Mouse (Mus musculus) MEL (cell line): Measurements from ENCODE around the gene Disp1.

ENCODE experiments used
- CTCF ChIP-seq, 3 experiments: IDR thresholded peaks in 2 of 3; conservative IDR thresholded peaks in 1 of 3; 2 replicates each; pipeline ENCODE4 v1.5.1; 2011 to 2012; ENCODE audit warnings: low read length in 3 of 3, low read depth in 2 of 3, mild to moderate bottlenecking in 2 of 3, improper control_type of control experiment in 1 of 3, inconsistent platforms in 1 of 3, mixed read lengths in 1 of 3, moderate library complexity in 1 of 3; ENCODE audit not compliant: control insufficient read depth in 1 of 3, insufficient read depth in 1 of 3, poor library complexity in 1 of 3, severe bottlenecking in 1 of 3
- EP300 ChIP-seq, 2 experiments: IDR thresholded peaks; 2 replicates each; pipeline ENCODE4 v1.6.1; 2011; ENCODE audit warnings: improper control_type of control experiment in 2 of 2, low read length in 2 of 2, low read depth in 1 of 2, mild to moderate bottlenecking in 1 of 2
- GATA1 ChIP-seq: IDR thresholded peaks from 2 replicates; pipeline ENCODE4 v1.6.1; 2011; ENCODE audit warnings: low read depth, low read length, improper control_type of control experiment
- MAX ChIP-seq: IDR thresholded peaks from 2 replicates; pipeline ENCODE4 v1.6.1; 2011; ENCODE audit warnings: low read length, improper control_type of control experiment
- POLR2A ChIP-seq, 2 experiments: IDR thresholded peaks; 2 replicates each; pipeline ENCODE4 v1.6.1; 2011 to 2012; ENCODE audit warnings: low read length in 2 of 2, mild to moderate bottlenecking in 2 of 2, control low read depth in 1 of 2, improper control_type of control experiment in 1 of 2, low read depth in 1 of 2, moderate library complexity in 1 of 2; ENCODE audit not compliant: control insufficient read depth in 1 of 2, insufficient read depth in 1 of 2, poor library complexity in 1 of 2
- POLR2AphosphoS2 ChIP-seq: IDR thresholded peaks from 2 replicates; pipeline ENCODE4 v1.6.1; 2011; ENCODE audit warnings: low read length, improper control_type of control experiment
- RCOR1 ChIP-seq: IDR thresholded peaks from 2 replicates; pipeline ENCODE4 v1.6.1; 2012; ENCODE audit warnings: low read depth, mild to moderate bottlenecking, inconsistent platforms, low read length, improper control_type of control experiment
- UBTF ChIP-seq: IDR thresholded peaks from 2 replicates; pipeline ENCODE4 v1.6.1; 2012; ENCODE audit warnings: low read depth, mild to moderate bottlenecking, inconsistent platforms, low read length, improper control_type of control experiment, moderate library complexity, borderline replicate concordance; ENCODE audit not compliant: insufficient read depth

- TF ChIP-seq EP300 (IDR thresholded peaks at IDR 0.05; ENCODE audit: low read depth in 1 of 2, low read length in 2 of 2): no peak
- no peak for TF ChIP-seq UBTF
- TF ChIP-seq POLR2A (IDR thresholded peaks at IDR 0.05; ENCODE audit: control insufficient read depth in 1 of 2, insufficient read depth in 1 of 2, low read depth in 1 of 2, low read length in 2 of 2, poor library complexity in 1 of 2): no peak
- TF ChIP-seq POLR2AphosphoS2: no peak
- no peak for TF ChIP-seq CTCF (IDR thresholded peaks at IDR 0.05 in 2 of 3, conservative IDR thresholded peaks at IDR 0.05 in 1 of 3; ENCODE audit: control insufficient read depth in 1 of 3, insufficient read depth in 1 of 3, low read depth in 2 of 3, low read length in 3 of 3, poor library complexity in 1 of 3, severe bottlenecking in 1 of 3)
- no peak for TF ChIP-seq RCOR1
- no peak for TF ChIP-seq GATA1
- TF ChIP-seq MAX: no peak
Measured at GRCm38 (mm10) chr1:183049295-183049694, 172.0 kb downstream of the Disp1 start.
